Mouse (Mus musculus): ENCODE measurements at regions not wholly inside any gene's neighbourhood (a gene's known extent, or its start where the extent isn't known, plus 50 kb on each side); places are given as distances from the start of the nearest gene placed in this dataset.

- TF ChIP-seq CTCF (IDR thresholded peaks at IDR 0.05; ENCODE audit: low read depth) (no peak), EP300 (IDR thresholded peaks at IDR 0.05; ENCODE audit: low read depth) (no peak)
These were observed 91.8 kb upstream of the Lifr start for GRCm38 (mm10) chr15:6998576-6999070.

Data from heart, postnatal 0 days (tissue).